Mouse (Mus musculus) liver, embryonic 13.5 days (tissue): ENCODE measurements around the gene Cckbr. TPM values are rescaled to one million over a fixed set of nuclear protein-coding genes. Genes with fewer than 3 reads are reported as not detected.
"Not testable (repeated sequence)": the region's sequence is repeated elsewhere in the genome, so short reads cannot be mapped to it uniquely, and the experiment has no call there.

Experiments
- ATAC-seq: fragments of 200-750 bp; cut with Nextera tagmentation; 2 replicates; pipeline ENCODE4 v1.8.0; 2017; ENCODE audit warnings: low read depth, mild to moderate bottlenecking, moderate number of reproducible peaks, moderate library complexity
- DNase-seq: peaks from one replicate; pipeline ENCODE4 v3.0.0; 2022
- H3K27ac ChIP-seq: fragments of 300-500 bp; sonication (generic); 2 replicates; pipeline ENCODE4 v1.5.1; 2015; ENCODE audit warnings: moderate library complexity, mild to moderate bottlenecking, inconsistent platforms
- H3K27me3 ChIP-seq: fragments of 300-500 bp; sonication (generic); 2 replicates; pipeline ENCODE4 v1.6.1; 2015; ENCODE audit warnings: mild to moderate bottlenecking, inconsistent platforms
- H3K36me3 ChIP-seq: fragments of 300-500 bp; sonication (generic); 2 replicates; pipeline ENCODE4 v1.6.1; 2015; ENCODE audit warnings: mild to moderate bottlenecking, inconsistent platforms
- H3K4me1 ChIP-seq: fragments of 300-500 bp; sonication (generic); replicated peaks from 2 replicates; pipeline ENCODE4 v1.6.1; 2015; ENCODE audit warnings: inconsistent platforms
- H3K4me2 ChIP-seq: fragments of 300-500 bp; sonication (generic); 2 replicates; pipeline ENCODE4 v1.6.1; 2015; ENCODE audit warnings: inconsistent platforms, mild to moderate bottlenecking, moderate library complexity
- H3K4me3 ChIP-seq: fragments of 300-500 bp; sonication (generic); replicated peaks from 2 replicates; pipeline ENCODE4 v1.5.1; 2015; ENCODE audit warnings: mild to moderate bottlenecking, inconsistent platforms
- H3K9ac ChIP-seq: fragments of 300-500 bp; sonication (generic); 2 replicates; pipeline ENCODE4 v1.6.1; 2015; ENCODE audit warnings: mild to moderate bottlenecking, inconsistent platforms
- H3K9me3 ChIP-seq: fragments of 300-500 bp; sonication (generic); replicated peaks from 2 replicates; pipeline ENCODE4 v1.6.1; 2016; ENCODE audit warnings: inconsistent platforms
- WGBS: fragments of 180-500 bp; shearing (Covaris S2); methylation state at CpG from one replicate; pipeline ENCODE4 v1.1.7; 2015; ENCODE audit not compliant: insufficient replicate concordance; 5-methylcytosine and 5-hydroxymethylcytosine counted together
- polyA plus RNA-seq: library from polyadenylated mRNA; unstranded; fragments of >200 nt; fragmentation: Nextera tagmentation; extraction: Ambion mirVana; gene quantifications from 2 replicates; pipeline ENCODE4 v1.2.1, GENCODE M21; 2015

Gene Cckbr
- polyA plus RNA-seq, 1 experiment from 2014 or later, result not detected

GRCm38 (mm10) chr7:105441426-105441825, 15.9 kb downstream of the Cckbr start:
- H3K36me3 ChIP-seq, result no peaks in the 10 kb centered on the region
- WGBS, result 36% methylated on average over 4 of the region's 4 CpGs
- H3K4me3 ChIP-seq, result no peak overlapping the region
- H3K4me1 ChIP-seq, result no peaks in the 10 kb centered on the region
- no peak overlapping the region for H3K27ac ChIP-seq
- H3K4me2 ChIP-seq, result no peak overlapping the region
- no peak for ATAC-seq
- DNase-seq, result no peak
- no peaks in the 10 kb centered on the region for H3K9me3 ChIP-seq
- H3K9ac ChIP-seq, result no peak overlapping the region
- H3K27me3 ChIP-seq, result no peaks in the 10 kb centered on the region

DNA sequence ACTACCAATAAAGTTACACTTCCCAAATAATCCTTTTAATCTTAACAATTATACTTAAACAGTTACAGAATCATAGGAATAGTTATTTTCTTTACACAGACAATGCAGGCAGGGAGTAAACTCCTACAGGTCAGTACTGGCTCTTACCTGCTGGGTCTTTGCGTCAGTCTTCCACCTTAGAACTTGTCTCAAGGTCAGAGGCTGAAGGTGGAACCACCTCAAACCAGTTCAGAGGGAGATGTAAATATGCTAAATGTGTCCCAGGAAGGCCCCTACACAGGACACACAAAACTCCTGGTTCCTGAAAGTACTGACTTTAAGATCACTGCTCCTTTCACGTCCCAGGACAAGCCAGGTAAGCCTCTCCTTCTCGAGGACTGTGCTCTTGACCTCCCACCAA, 19.5 kb downstream of the Cckbr start:
- no peak overlapping the region for H3K9ac ChIP-seq
- H3K36me3 ChIP-seq, result no peaks in the 10 kb centered on the region
- no peaks in the 10 kb centered on the region for H3K4me1 ChIP-seq
- H3K27me3 ChIP-seq, result no peaks in the 10 kb centered on the region
- H3K4me2 ChIP-seq, result no peak overlapping the region
- ATAC-seq (no peak), DNase-seq (no peak)
- H3K27ac ChIP-seq, result no peak overlapping the region
- H3K9me3 ChIP-seq, result no peaks in the 10 kb centered on the region
- H3K4me3 ChIP-seq, result no peak overlapping the region
- 45% methylated on average over 3 of the region's 3 CpGs for WGBS

DNA sequence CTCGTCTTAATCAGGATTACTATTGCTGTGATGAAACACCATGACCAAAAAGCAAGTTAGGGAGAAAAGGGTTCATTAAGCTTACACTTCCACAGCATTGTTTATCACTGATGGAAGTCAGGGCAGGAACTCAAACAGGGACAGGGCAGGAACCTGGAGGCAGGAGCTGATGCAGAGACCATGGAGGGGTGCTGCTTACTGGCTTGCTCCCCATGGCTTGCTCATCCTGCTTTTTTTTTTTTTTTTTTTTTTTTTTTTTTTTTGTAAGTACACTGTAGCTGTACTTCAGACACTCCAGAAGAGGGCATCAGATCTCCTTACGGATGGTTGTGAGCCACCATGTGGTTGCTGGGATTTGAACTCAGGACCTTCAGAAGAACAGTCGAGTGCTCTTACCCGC, 27.8 kb downstream of the Cckbr start:
- ATAC-seq, H3K9ac ChIP-seq, H3K27ac ChIP-seq, H3K36me3 ChIP-seq, H3K27me3 ChIP-seq, H3K4me2 ChIP-seq, H3K4me3 ChIP-seq, H3K9me3 ChIP-seq, H3K4me1 ChIP-seq, DNase-seq: not testable (repeated sequence)
- 66% methylated on average over 4 of the region's 4 CpGs for WGBS

GRCm38 (mm10) chr7:105458546-105458945, 33.0 kb downstream of the Cckbr start:
- no peak for DNase-seq
- no peak overlapping the region for H3K27ac ChIP-seq
- H3K9ac ChIP-seq, result no peak overlapping the region
- no peaks in the 10 kb centered on the region for H3K27me3 ChIP-seq
- H3K4me2 ChIP-seq, result no peak overlapping the region
- no peaks in the 10 kb centered on the region for H3K4me1 ChIP-seq
- H3K9me3 ChIP-seq, result no peaks in the 10 kb centered on the region
- no peaks in the 10 kb centered on the region for H3K36me3 ChIP-seq
- no peak overlapping the region for H3K4me3 ChIP-seq
- no peak for ATAC-seq

DNA sequence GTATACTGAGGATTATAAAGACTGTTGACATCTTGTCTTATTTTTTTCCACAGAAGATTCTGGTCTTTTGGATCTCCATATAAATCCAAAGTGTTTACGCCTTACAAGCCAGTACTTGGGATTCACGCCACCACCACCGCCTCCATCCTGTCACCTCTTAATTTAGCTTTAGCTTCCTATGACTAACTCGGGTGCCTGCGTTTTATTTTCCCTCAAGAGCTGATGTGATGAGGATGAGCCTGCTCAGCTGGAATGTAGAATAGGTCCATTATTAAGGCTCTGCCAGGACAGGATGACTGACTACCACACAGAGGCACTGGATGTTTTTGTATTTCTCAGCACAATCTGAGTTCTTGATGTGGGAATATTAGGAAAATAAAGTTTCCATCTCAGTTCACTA, 40.0 kb downstream of the Cckbr start:
- DNase-seq, ATAC-seq, H3K9ac ChIP-seq, H3K4me1 ChIP-seq, H3K36me3 ChIP-seq, H3K4me2 ChIP-seq, H3K27me3 ChIP-seq, H3K4me3 ChIP-seq, H3K9me3 ChIP-seq, H3K27ac ChIP-seq: not testable (repeated sequence)
- WGBS, result 72% methylated on average over 5 of the region's 5 CpGs

GRCm38 (mm10) chr7:105472607-105473006, 47.1 kb downstream of the Cckbr start:
- DNase-seq (no peak), ATAC-seq (no peak)
- Histone ChIP-seq H3K4me2 (no peak overlapping the region), H3K27ac (no peak overlapping the region), H3K4me3 (no peak overlapping the region), H3K27me3 (no peaks in the 10 kb centered on the region), H3K4me1 (no peaks in the 10 kb centered on the region), H3K9me3 (no peaks in the 10 kb centered on the region), H3K9ac (no peak overlapping the region), H3K36me3 (no peaks in the 10 kb centered on the region)
- WGBS, result 29% methylated on average over 1 of the region's 1 CpGs

DNA sequence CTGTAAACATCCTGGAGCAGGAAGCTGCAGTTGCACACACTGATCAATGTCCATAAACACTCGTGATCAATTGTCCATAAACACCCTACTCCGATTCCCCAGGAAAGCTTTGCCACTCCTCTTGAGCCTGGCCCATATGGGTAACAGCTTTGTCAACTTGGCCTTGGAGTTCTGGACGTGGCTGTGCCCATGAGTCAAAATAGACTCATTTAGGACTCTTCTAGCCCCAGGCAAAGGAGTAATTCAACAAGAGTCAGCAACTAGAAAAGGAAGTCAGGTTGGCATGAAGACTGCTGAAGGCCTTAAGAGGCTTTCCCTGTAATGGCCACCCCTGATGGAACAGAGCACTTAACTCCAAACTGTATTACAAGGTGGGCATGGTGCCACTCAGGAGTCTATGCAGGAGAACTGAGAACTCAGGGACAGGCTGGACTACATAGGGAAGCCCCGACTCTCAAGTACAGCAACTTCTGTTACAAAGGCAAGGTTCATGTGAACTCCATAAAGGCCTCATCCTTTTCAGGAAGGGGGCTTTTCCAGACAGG, 49.3 kb downstream of the Cckbr start:
- Histone ChIP-seq H3K4me1 (no peaks in the 10 kb centered on the region), H3K36me3 (no peaks in the 10 kb centered on the region), H3K9ac (no peak overlapping the region), H3K27ac (no peak overlapping the region), H3K9me3 (no peaks in the 10 kb centered on the region), H3K4me2 (no peak overlapping the region), H3K27me3 (no peaks in the 10 kb centered on the region), H3K4me3 (no peak overlapping the region)
- no peak for ATAC-seq
- DNase-seq, result no peak
- WGBS, result 50% methylated on average over 4 of the region's 4 CpGs

GRCm38 (mm10) chr7:105475396-105475949, 49.9 kb downstream of the Cckbr start:
- Histone ChIP-seq H3K4me1 (no peaks in the 10 kb centered on the region), H3K4me3 (no peak overlapping the region), H3K27me3 (peaks cover 1% of the 10 kb centered on the region; the same call in 1 of the 2 replicates), H3K9me3 (no peaks in the 10 kb centered on the region), H3K9ac (no peak overlapping the region), H3K27ac (no peak overlapping the region), H3K36me3 (no peaks in the 10 kb centered on the region), H3K4me2 (no peak overlapping the region)
- no peak for DNase-seq
- ATAC-seq, result no peak
- 47% methylated on average over 7 of the region's 7 CpGs for WGBS

GRCm38 (mm10) chr7:105476683-105477432, 51.3 kb downstream of the Cckbr start:
- Histone ChIP-seq H3K9ac (no peak overlapping the region), H3K36me3 (no peaks in the 10 kb centered on the region), H3K4me3 (no peak overlapping the region), H3K4me1 (no peaks in the 10 kb centered on the region), H3K4me2 (no peak overlapping the region), H3K27me3 (peaks cover 15% of the 10 kb centered on the region), H3K9me3 (no peaks in the 10 kb centered on the region), H3K27ac (no peak overlapping the region)
- WGBS, result 62% methylated on average over 10 of the region's 10 CpGs
- no peak for ATAC-seq
- DNase-seq, result no peak

DNA sequence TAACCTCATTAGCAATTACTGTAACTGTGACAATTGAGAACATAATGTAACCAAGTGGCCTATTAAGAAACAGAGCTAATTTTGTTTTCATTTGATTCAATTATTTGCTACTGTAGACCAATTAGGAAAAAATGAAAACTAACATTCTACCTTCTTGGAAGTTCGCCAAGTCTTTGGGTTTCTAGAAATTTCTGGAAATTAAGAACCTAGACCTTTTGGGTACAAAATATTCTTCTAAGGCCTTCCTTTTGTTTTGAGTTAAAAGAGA, 51.8 kb downstream of the Cckbr start:
- ATAC-seq, result no peak
- no peak for DNase-seq
- Histone ChIP-seq H3K9me3 (no peaks in the 10 kb centered on the region), H3K27me3 (peaks cover 20% of the 10 kb centered on the region), H3K4me3 (no peak overlapping the region), H3K27ac (no peak overlapping the region), H3K4me2 (no peak overlapping the region), H3K9ac (no peak overlapping the region), H3K4me1 (no peaks in the 10 kb centered on the region), H3K36me3 (no peaks in the 10 kb centered on the region)
- WGBS, result 73% methylated on average over 1 of the region's 1 CpGs

DNA sequence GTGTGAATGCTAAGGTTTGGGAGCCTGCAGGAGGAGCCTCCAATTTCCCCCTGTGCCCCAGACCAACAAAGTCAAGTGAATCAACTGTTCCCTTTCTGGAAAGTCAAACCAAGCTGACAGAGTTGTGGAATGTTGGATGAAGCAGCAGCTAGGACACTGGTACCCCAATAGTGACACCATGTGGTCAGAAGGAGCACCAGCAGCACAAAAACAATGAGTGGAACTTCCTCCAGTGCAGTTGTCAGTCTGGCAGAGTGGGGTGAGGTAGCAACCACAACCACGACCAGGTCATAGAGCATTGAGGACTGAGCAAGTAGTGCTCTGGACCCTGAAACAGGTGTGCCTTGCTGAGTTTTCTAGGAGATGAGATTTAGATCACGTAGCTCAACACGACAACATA, 52.3 kb downstream of the Cckbr start:
- WGBS, result 54% methylated on average over 3 of the region's 3 CpGs
- Histone ChIP-seq H3K4me2 (no peak overlapping the region), H3K27me3 (peaks cover 24% of the 10 kb centered on the region), H3K4me3 (no peak overlapping the region), H3K9me3 (no peaks in the 10 kb centered on the region), H3K27ac (no peak overlapping the region), H3K36me3 (no peaks in the 10 kb centered on the region), H3K4me1 (no peaks in the 10 kb centered on the region), H3K9ac (no peak overlapping the region)
- DNase-seq, result no peak
- ATAC-seq, result no peak

GRCm38 (mm10) chr7:105478344-105478743, 52.8 kb downstream of the Cckbr start:
- Histone ChIP-seq H3K4me1 (no peaks in the 10 kb centered on the region), H3K27ac (no peak overlapping the region), H3K27me3 (peaks cover 27% of the 10 kb centered on the region), H3K36me3 (no peaks in the 10 kb centered on the region), H3K4me2 (no peak overlapping the region), H3K4me3 (no peak overlapping the region), H3K9me3 (no peaks in the 10 kb centered on the region), H3K9ac (no peak overlapping the region)
- no peak for DNase-seq
- ATAC-seq, result no peak
- 55% methylated on average over 8 of the region's 8 CpGs for WGBS
